Mouse (Mus musculus): ENCODE results near the gene C1qa.

GRCm38 (mm10) chr4:136848565-136848964 lies 50.0 kb downstream of the C1qa start:
- TF ChIP-seq CTCF (IDR thresholded peaks at IDR 0.05; ENCODE audit: low read depth) (no peak), EP300 (IDR thresholded peaks at IDR 0.05; ENCODE audit: low read depth) (no peak)
